Mouse (Mus musculus) testis, adult 2 months (tissue): ENCODE measurements at regions not wholly inside any gene's neighbourhood (a gene's known extent, or its start where the extent isn't known, plus 50 kb on each side); places are given as distances from the start of the nearest gene placed in this dataset.

Experiments
- H3K27ac ChIP-seq: fragments of 200-500 bp; 2 replicates; pipeline ENCODE4 v1.5.1; 2012; ENCODE audit warnings: low read depth, low read length; ENCODE audit not compliant: control insufficient read depth, insufficient read depth
- H3K27me3 ChIP-seq: fragments of 200-500 bp; 2 replicates; pipeline ENCODE4 v1.6.1; 2012; ENCODE audit warnings: mild to moderate bottlenecking, low read length, moderate library complexity; ENCODE audit not compliant: control insufficient read depth, insufficient read depth
- H3K36me3 ChIP-seq: fragments of 200-500 bp; 2 replicates; pipeline ENCODE4 v1.6.1; 2012; ENCODE audit warnings: mild to moderate bottlenecking, low read length; ENCODE audit not compliant: control insufficient read depth, insufficient read depth
- H3K4me1 ChIP-seq: fragments of 200-500 bp; 2 replicates; pipeline ENCODE4 v1.6.1; 2012; ENCODE audit warnings: low read length; ENCODE audit not compliant: control insufficient read depth, insufficient read depth
- H3K4me3 ChIP-seq: fragments of 200-500 bp; 2 replicates; pipeline ENCODE4 v1.5.1; 2012; ENCODE audit warnings: low read depth, mild to moderate bottlenecking, low read length, moderate library complexity, mixed read lengths; ENCODE audit not compliant: control insufficient read depth
- CTCF ChIP-seq: fragments of 200-500 bp; IDR thresholded peaks from 2 replicates; pipeline ENCODE4 v1.5.1; 2012; ENCODE audit warnings: low read depth, mild to moderate bottlenecking, inconsistent platforms, low read length, moderate library complexity; ENCODE audit not compliant: control insufficient read depth, insufficient read depth, insufficient replicate concordance
- POLR2A ChIP-seq: fragments of 200-500 bp; IDR thresholded peaks from 2 replicates; pipeline ENCODE4 v1.6.1; 2012; ENCODE audit warnings: low read depth, mild to moderate bottlenecking, inconsistent platforms, low read length, moderate library complexity; ENCODE audit not compliant: control insufficient read depth

DNA sequence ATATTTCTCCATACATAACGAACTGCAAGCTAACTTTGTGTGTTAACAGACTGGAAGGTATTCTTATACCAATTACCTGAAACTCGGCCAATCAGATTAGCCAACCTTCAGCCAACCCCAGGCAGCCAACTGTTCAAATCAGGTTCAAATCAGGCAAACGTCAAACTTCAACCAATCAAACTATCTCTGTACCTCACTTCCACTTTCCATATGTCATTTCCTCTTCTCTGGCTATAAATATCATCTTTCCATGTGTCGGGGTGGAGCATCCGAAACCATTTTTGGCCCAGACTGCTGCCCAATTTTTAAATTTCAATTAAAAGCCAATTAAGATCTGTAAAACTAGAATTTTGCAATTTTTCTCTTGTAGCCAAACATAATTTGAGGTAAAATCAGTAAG is 251.1 kb upstream of the Gap43 start:
- Histone ChIP-seq H3K36me3 (no peaks in the 10 kb centered on the region), H3K4me1 (no peaks in the 10 kb centered on the region), H3K27me3 (no peaks in the 10 kb centered on the region), H3K4me3 (no peak overlapping the region), H3K27ac (no peak overlapping the region)
- no peak for TF ChIP-seq CTCF
- TF ChIP-seq POLR2A = no peak

DNA sequence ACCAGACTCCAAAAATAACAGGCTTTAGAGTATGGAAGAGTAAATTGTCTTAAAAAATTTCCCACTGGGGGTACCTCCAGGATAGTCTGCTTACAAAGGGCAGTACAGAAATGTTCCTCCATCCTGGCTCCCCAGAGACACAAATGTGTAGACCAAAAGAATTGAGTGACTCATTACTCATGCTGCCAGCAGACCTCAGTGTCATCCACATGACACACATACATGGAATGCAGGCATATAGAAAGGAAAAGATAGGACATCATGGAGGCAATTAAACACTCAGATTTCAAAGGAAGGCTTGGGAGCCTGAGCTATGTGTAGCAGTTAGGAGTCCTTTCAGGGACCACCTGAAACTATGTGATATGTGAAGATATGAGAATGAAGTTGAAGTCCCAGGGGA is 245.7 kb upstream of the Gap43 start:
- H3K27ac ChIP-seq = no peak overlapping the region
- H3K27me3 ChIP-seq = no peaks in the 10 kb centered on the region
- H3K4me3 ChIP-seq = no peak overlapping the region
- no peaks in the 10 kb centered on the region for H3K4me1 ChIP-seq
- H3K36me3 ChIP-seq = no peaks in the 10 kb centered on the region
- TF ChIP-seq CTCF (no peak), POLR2A (no peak)

DNA sequence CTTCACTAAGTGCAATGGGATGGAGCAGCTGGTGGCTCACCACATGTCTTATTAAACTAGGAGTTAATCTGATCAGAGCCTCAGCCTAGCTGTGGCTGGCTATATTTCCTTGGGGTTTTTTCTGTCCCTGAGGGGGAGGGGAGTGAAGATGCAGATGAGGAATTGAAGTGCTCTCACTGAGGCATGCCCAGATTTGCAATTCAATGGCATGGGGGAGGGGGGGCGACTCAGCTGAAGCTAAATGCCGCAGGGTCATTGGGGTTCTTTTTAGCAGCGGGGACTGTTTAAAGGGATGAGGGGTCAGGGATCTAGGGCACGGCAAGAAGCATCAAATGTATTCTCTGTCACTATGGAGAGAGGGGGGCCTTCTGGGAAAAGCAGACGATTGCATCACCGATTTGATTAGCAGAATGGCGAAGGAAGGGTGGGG is 235.1 kb upstream of the Gap43 start:
- Histone ChIP-seq H3K4me1 (no peaks in the 10 kb centered on the region), H3K4me3 (no peak overlapping the region), H3K36me3 (no peaks in the 10 kb centered on the region), H3K27me3 (no peaks in the 10 kb centered on the region), H3K27ac (no peak overlapping the region)
- TF ChIP-seq POLR2A = no peak
- TF ChIP-seq CTCF = no peak

DNA sequence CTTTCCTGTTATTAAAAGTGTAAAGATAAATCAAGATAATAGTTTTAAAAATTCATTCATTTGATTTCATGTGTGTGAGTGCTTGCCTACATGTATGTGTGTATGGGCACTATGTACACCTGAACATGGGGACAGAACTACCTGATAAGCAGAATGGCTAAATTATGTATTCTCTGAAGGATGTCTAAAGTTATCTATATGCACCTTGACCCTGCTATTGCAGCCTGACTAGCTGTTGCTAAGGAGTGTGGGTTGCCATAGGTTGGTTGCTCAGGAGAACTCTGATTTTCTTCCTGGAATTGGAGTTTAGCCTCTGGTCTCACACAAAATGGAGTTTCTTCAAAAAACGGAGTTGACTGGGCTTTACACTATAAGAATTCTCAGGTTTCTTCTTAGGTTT is 234.5 kb upstream of the Gap43 start:
- H3K27ac ChIP-seq = no peak overlapping the region

DNA sequence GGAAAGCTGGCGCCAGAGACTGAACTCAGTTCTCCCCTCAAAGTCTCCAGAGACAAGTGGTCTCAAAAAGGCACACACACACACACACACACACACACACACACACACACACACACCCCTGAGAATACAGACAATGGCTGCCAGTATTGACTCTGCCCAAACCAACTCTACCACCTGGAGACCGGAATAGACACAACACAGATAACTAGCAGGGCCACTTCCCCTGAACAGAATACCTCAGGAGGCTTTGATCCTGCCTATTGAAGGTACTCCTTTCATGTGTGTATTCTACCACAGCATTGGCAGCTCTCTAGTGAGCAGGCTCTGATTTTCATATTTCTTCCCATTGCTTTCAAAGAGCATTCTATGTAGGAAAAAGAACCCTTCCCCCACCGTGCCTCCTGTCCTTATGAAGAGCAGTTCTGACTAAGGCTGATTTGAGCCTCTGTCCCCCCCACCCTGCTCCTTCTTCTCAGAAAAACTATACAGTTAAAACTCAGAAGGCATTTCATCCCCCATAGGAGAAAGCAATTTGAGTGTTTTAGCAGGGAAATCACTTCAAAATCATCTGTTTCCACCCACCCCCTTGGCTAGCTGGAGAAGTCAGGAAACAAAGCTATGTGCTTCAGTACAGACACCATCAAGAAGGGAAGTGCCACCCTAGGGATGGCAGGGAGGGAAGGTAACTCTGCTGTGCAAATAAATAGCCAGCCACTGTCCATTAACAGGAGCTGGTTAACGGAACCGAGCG is 230.0 kb upstream of the Gap43 start:
- Histone ChIP-seq H3K27me3 (no peaks in the 10 kb centered on the region), H3K4me1 (no peaks in the 10 kb centered on the region), H3K27ac (no peak overlapping the region), H3K36me3 (no peaks in the 10 kb centered on the region), H3K4me3 (no peak overlapping the region)
- TF ChIP-seq POLR2A (no peak), CTCF (no peak)

More for the DNA sequence above, 234.5 kb upstream of the Gap43 start:
- Histone ChIP-seq H3K27me3 (no peaks in the 10 kb centered on the region), H3K4me3 (no peak overlapping the region), H3K4me1 (no peaks in the 10 kb centered on the region), H3K36me3 (no peaks in the 10 kb centered on the region)
- TF ChIP-seq POLR2A = no peak
- no peak for TF ChIP-seq CTCF

DNA sequence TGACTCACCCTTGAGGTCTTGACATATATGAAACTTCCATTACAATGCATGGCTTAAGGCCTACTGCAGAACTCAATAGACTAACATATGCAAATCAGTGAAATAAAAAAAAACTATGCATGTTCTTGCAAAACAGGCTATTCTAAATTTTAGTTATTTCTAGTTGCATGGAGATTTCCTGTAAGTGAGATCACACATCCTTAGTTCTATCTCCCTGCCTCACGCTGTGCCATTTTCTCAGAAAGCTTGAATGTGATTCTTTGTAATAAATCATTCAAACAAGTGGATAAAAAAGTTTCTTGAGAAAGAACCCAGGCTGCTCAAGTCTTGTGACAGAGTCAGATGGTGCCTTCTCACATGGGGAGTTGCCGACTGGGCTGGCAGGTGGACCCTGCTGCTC is 228.9 kb upstream of the Gap43 start:
- TF ChIP-seq POLR2A (no peak), CTCF (no peak)
- H3K27me3 ChIP-seq = no peaks in the 10 kb centered on the region
- no peak overlapping the region for H3K27ac ChIP-seq
- no peak overlapping the region for H3K4me3 ChIP-seq
- H3K4me1 ChIP-seq = no peaks in the 10 kb centered on the region
- no peaks in the 10 kb centered on the region for H3K36me3 ChIP-seq

DNA sequence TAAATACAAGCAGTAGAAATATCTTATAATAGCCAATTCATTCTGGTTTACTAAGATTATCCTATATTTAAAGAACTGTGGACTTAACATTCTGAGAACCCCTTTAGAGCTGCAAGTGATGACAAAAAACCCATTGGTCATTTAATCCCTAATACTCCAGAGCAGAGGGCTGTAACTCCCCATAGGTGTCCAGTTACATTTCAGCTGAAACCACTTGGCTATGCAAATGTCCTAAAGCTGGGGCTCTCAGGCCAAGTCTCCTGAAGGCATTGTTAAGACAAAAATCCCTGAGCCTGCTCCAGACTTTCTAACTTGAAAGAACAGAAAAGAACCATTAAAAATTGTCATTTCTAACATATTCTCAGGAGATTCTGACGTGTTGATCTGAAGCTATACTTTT is 209.1 kb upstream of the Gap43 start:
- H3K36me3 ChIP-seq = no peaks in the 10 kb centered on the region
- H3K27ac ChIP-seq = no peak overlapping the region
- H3K27me3 ChIP-seq = no peaks in the 10 kb centered on the region
- TF ChIP-seq POLR2A (no peak), CTCF (no peak)
- H3K4me1 ChIP-seq = no peaks in the 10 kb centered on the region
- H3K4me3 ChIP-seq = no peak overlapping the region
